Mouse (Mus musculus) spleen, adult 2 months (tissue): ENCODE results near the gene Kcnq5. TPM values are rescaled to one million over a fixed set of nuclear protein-coding genes. Genes with fewer than 3 reads are reported as not detected.
"Not testable (repeated sequence)": the region's sequence is repeated elsewhere in the genome, so short reads cannot be mapped to it uniquely, and the experiment has no call there.

Experiments
- DNase-seq, 2 experiments: peaks; one replicate each; pipeline versions ENCODE4 v3.0.0 to v3.0.0-alpha.2; 2012 to 2021; ENCODE audit warnings: low spot score in 2 of 2, low read depth in 1 of 2
- H3K27ac ChIP-seq: fragments of 200-500 bp; 2 replicates; pipeline ENCODE4 v1.5.1; 2012; ENCODE audit warnings: low read length, inconsistent platforms; ENCODE audit not compliant: insufficient read depth
- H3K27me3 ChIP-seq: fragments of 200-500 bp; 2 replicates; pipeline ENCODE4 v1.6.1; 2012; ENCODE audit warnings: mild to moderate bottlenecking, moderate library complexity, low read length, inconsistent platforms; ENCODE audit not compliant: control insufficient read depth, insufficient read depth
- H3K36me3 ChIP-seq: fragments of 200-500 bp; 2 replicates; pipeline ENCODE4 v1.6.1; 2012; ENCODE audit warnings: mild to moderate bottlenecking, low read length, inconsistent platforms; ENCODE audit not compliant: control insufficient read depth, insufficient read depth
- H3K4me1 ChIP-seq: fragments of 200-500 bp; 2 replicates; pipeline ENCODE4 v1.6.1; 2011; ENCODE audit warnings: inconsistent platforms; ENCODE audit not compliant: control insufficient read depth, insufficient read depth, insufficient read length
- H3K4me3 ChIP-seq: fragments of 200-500 bp; 2 replicates; pipeline ENCODE4 v1.5.1; 2011; ENCODE audit warnings: mild to moderate bottlenecking, inconsistent platforms; ENCODE audit not compliant: insufficient read depth, insufficient read length; ENCODE audit errors: extremely low read depth
- CTCF ChIP-seq: fragments of 200-500 bp; IDR thresholded peaks from 2 replicates; pipeline ENCODE4 v1.5.1; 2011; ENCODE audit warnings: mild to moderate bottlenecking, inconsistent platforms; ENCODE audit not compliant: insufficient read depth, insufficient read length, insufficient replicate concordance; ENCODE audit errors: extremely low read depth
- POLR2A ChIP-seq: fragments of 200-500 bp; IDR thresholded peaks from 2 replicates; pipeline ENCODE4 v1.6.1; 2011; ENCODE audit warnings: low read depth, low read length, inconsistent platforms
- WGBS: fragments of 180-500 bp; shearing (Covaris S2); methylation state at CpG from one replicate; pipeline ENCODE4 v1.1.7; 2018; 5-methylcytosine and 5-hydroxymethylcytosine counted together
- polyA plus RNA-seq: library from polyadenylated mRNA; depleted of rRNA; stranded (reverse); fragments of >200 nt; gene quantifications from 2 replicates; pipeline ENCODE4 v1.2.3, GENCODE M21; 2012

Kcnq5 gene
- polyA plus RNA-seq, 1 experiment = 0.68 TPM

- no peak for DNase-seq
- Histone ChIP-seq H3K4me1 (peaks cover 4% of the 10 kb centered on the region; the same call in 1 of the 2 replicates), H3K27me3 (no peaks in the 10 kb centered on the region), H3K36me3 (no peaks in the 10 kb centered on the region), H3K27ac (no peak overlapping the region), H3K4me3 (no peak overlapping the region)
- 88% methylated on average over 2 of the region's 2 CpGs for WGBS
- no peak for TF ChIP-seq POLR2A
- no peak for TF ChIP-seq CTCF
Measured at GRCm38 (mm10) chr1:21613933-21614332, 347.8 kb downstream of the Kcnq5 start.

GRCm38 (mm10) chr1:21604003-21604402 is 357.7 kb downstream of the Kcnq5 start:
- TF ChIP-seq POLR2A = no peak
- no peak for TF ChIP-seq CTCF
- WGBS = 71% methylated on average over 4 of the region's 4 CpGs
- Histone ChIP-seq H3K4me3 (no peak overlapping the region), H3K36me3 (no peaks in the 10 kb centered on the region), H3K27me3 (no peaks in the 10 kb centered on the region), H3K27ac (no peak overlapping the region), H3K4me1 (no peaks in the 10 kb centered on the region)
- no peak for DNase-seq

- DNase-seq = no peak
- Histone ChIP-seq H3K4me3 (no peak overlapping the region), H3K36me3 (no peaks in the 10 kb centered on the region), H3K27ac (no peak overlapping the region), H3K27me3 (no peaks in the 10 kb centered on the region), H3K4me1 (no peaks in the 10 kb centered on the region)
- TF ChIP-seq POLR2A (no peak), CTCF (no peak)
Measured at GRCm38 (mm10) chr1:21602567-21602966, 359.2 kb downstream of the Kcnq5 start.

- Histone ChIP-seq H3K27me3 (no peaks in the 10 kb centered on the region), H3K4me3 (no peak overlapping the region), H3K4me1 (no peaks in the 10 kb centered on the region), H3K36me3 (no peaks in the 10 kb centered on the region), H3K27ac (no peak overlapping the region)
- WGBS = 90% methylated on average over 4 of the region's 4 CpGs
- DNase-seq = no peak
- TF ChIP-seq POLR2A = no peak
- no peak for TF ChIP-seq CTCF
Measured at GRCm38 (mm10) chr1:21600606-21601005, 361.1 kb downstream of the Kcnq5 start.

GRCm38 (mm10) chr1:21593872-21594271 is 367.9 kb downstream of the Kcnq5 start:
- no peaks in the 10 kb centered on the region for H3K27me3 ChIP-seq
- no peak overlapping the region for H3K4me3 ChIP-seq
- no peaks in the 10 kb centered on the region for H3K36me3 ChIP-seq
- TF ChIP-seq POLR2A = no peak
- no peak for TF ChIP-seq CTCF
- WGBS = 76% methylated on average over 4 of the region's 4 CpGs
- H3K27ac ChIP-seq = no peak overlapping the region
- DNase-seq = no peak
- no peaks in the 10 kb centered on the region for H3K4me1 ChIP-seq

- H3K36me3 ChIP-seq, H3K27ac ChIP-seq, H3K27me3 ChIP-seq, DNase-seq, H3K4me3 ChIP-seq, H3K4me1 ChIP-seq: not testable (repeated sequence)
- WGBS = 56% methylated on average over 2 of the region's 2 CpGs
Measured at GRCm38 (mm10) chr1:21567397-21567796, 394.3 kb downstream of the Kcnq5 start.

GRCm38 (mm10) chr1:21554630-21555029 is 407.1 kb downstream of the Kcnq5 start:
- no peak overlapping the region for H3K27ac ChIP-seq
- DNase-seq = peak in 1 of 2 experiments; percentile 1
- 5% methylated on average over 6 of the region's 6 CpGs for WGBS
- H3K36me3 ChIP-seq = no peaks in the 10 kb centered on the region
- no peak overlapping the region for H3K4me3 ChIP-seq
- no peaks in the 10 kb centered on the region for H3K27me3 ChIP-seq
- H3K4me1 ChIP-seq = peaks cover 5% of the 10 kb centered on the region
- TF ChIP-seq POLR2A (no peak), CTCF (no peak)

- Histone ChIP-seq H3K27ac (no peak overlapping the region), H3K36me3 (no peaks in the 10 kb centered on the region), H3K4me1 (peaks cover 5% of the 10 kb centered on the region), H3K27me3 (no peaks in the 10 kb centered on the region), H3K4me3 (no peak overlapping the region)
- TF ChIP-seq POLR2A (no peak), CTCF (no peak)
- DNase-seq = no peak
- WGBS = 75% methylated on average over 2 of the region's 2 CpGs
Measured at GRCm38 (mm10) chr1:21552715-21553114, 409.0 kb downstream of the Kcnq5 start.
